ENCODE assay signal across 26 mouse cellular contexts in genomic region chr9:27323412-27323811, GRCm38 (mm10).
"Had no signal": no experiment of that assay in that cellular context is flagged by ENCODE, and none has a peak within 500 bp of the region (broad histone marks: within the 10 kb centered on the region; RNA-seq: fewer than 3 reads in every experiment).

No protein-coding gene starts in this region.

- DNase-seq: gastrocnemius, postnatal 10 days; gastrocnemius, postnatal 25 days; heart, adult 18-20 months; heart, postnatal 10 days; heart, postnatal 4 days; kidney, adult 18-20 months; kidney, adult 8-10 months; kidney, postnatal 10 days; kidney, postnatal 25 days; kidney, postnatal 4 days; liver had no signal

- H3K4me3 ChIP-seq: heart, embryonic 10.5 days; heart, embryonic 12.5 days; hindbrain, embryonic 10.5 days; hindbrain, embryonic 12.5 days; intestine, embryonic 15.5 days; layer of hippocampus, adult 2 months; left cerebral cortex, adult 2 months; limb, embryonic 10.5 days; limb, embryonic 12.5 days; liver, embryonic 12.5 days had no signal

- H3K4me2 ChIP-seq: heart, embryonic 12.5 days; hindbrain, embryonic 12.5 days; hindbrain, embryonic 14.5 days; intestine, embryonic 15.5 days; limb, embryonic 12.5 days; liver, embryonic 12.5 days had no signal

- H3K27ac ChIP-seq: heart, embryonic 10.5 days; hindbrain, embryonic 10.5 days; hindbrain, embryonic 12.5 days; hindbrain, embryonic 14.5 days; intestine, embryonic 15.5 days; layer of hippocampus, adult 2 months; left cerebral cortex, adult 2 months; limb, embryonic 10.5 days; limb, embryonic 12.5 days; liver, embryonic 12.5 days; liver, embryonic 14.5 days had no signal

- H3K9me3 ChIP-seq: heart, embryonic 10.5 days; heart, embryonic 12.5 days; hindbrain, embryonic 10.5 days; hindbrain, embryonic 12.5 days; intestine, embryonic 15.5 days; limb, embryonic 10.5 days; limb, embryonic 12.5 days; liver, embryonic 12.5 days had no signal

- H3K36me3 ChIP-seq: heart, embryonic 12.5 days; intestine, embryonic 15.5 days; limb, embryonic 10.5 days; limb, embryonic 12.5 days; liver, embryonic 12.5 days had no signal

- H3K4me1 ChIP-seq: heart, embryonic 10.5 days; heart, embryonic 12.5 days; hindbrain, embryonic 10.5 days; intestine, embryonic 15.5 days; limb, embryonic 10.5 days; limb, embryonic 12.5 days; liver, embryonic 12.5 days had no signal

- H3K9ac ChIP-seq: heart, embryonic 12.5 days; hindbrain, embryonic 12.5 days; intestine, embryonic 15.5 days; limb, embryonic 12.5 days; liver, embryonic 12.5 days; liver, embryonic 14.5 days had no signal

- H3K27me3 ChIP-seq: hindbrain, embryonic 12.5 days; intestine, embryonic 15.5 days; limb, embryonic 12.5 days; liver, embryonic 12.5 days had no signal

- ATAC-seq: hindbrain, embryonic 16.5 days; inflammation-experienced regulatory T-cells, adult 6 months; intestine, embryonic 15.5 days; intestine, postnatal 0 days; liver, embryonic 12.5 days had no signal
